Mouse (Mus musculus): ENCODE measurements at regions not wholly inside any gene's neighbourhood (a gene's known extent, or its start where the extent isn't known, plus 50 kb on each side); places are given as distances from the start of the nearest gene placed in this dataset.

- DNase-seq (ENCODE audit: low spot score in 2 of 2) = no peak
- intact Hi-C loops (cut with DNase I) = no loop called here
Observed at GRCm38 (mm10) chr11:117586063-117586462, 68.0 kb upstream of the Tnrc6c start.

GRCm38 (mm10) chr11:117586857-117587425 lies 67.1 kb upstream of the Tnrc6c start:
- intact Hi-C loops (cut with DNase I) = no loop called here
- no peak for DNase-seq (ENCODE audit: low spot score in 2 of 2)

GRCm38 (mm10) chr11:117589006-117589405 lies 65.1 kb upstream of the Tnrc6c start:
- intact Hi-C loops (cut with DNase I) = no loop called here
- DNase-seq (ENCODE audit: low spot score in 2 of 2) = no peak

- intact Hi-C loops (cut with DNase I) = no loop called here
- no peak for DNase-seq (ENCODE audit: low spot score in 2 of 2)
Observed at GRCm38 (mm10) chr11:117589422-117589821, 64.7 kb upstream of the Tnrc6c start.

DNA sequence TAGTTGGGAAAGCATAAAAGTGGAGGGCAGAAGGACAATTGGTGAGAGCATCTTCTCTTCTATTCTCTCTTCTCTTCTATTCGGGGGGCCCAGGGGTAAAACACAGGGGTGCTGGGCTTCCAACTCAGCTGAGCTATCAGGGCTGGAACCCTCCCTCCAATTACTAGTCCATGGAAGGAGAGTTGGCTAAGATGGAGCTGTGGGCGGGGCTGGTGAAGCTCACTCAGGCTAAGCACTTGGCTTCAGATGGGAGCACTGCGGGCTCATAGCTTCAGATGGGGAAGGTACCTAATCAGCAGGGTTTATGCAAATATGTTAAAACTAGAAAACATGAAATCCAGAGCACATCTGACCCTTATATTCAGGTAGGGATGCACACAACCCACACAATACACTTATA lies 61.5 kb upstream of the Tnrc6c start:
- no peak for DNase-seq (ENCODE audit: low spot score in 2 of 2)
- intact Hi-C loops (cut with DNase I) = no loop called here

- DNase-seq (ENCODE audit: low spot score in 2 of 2) = no peak
- intact Hi-C loops (cut with DNase I) = no loop called here
Observed at GRCm38 (mm10) chr11:117596201-117596600, 57.9 kb upstream of the Tnrc6c start.

GRCm38 (mm10) chr11:117597754-117598153 lies 56.3 kb upstream of the Tnrc6c start:
- no peak for DNase-seq (ENCODE audit: low spot score in 2 of 2)
- intact Hi-C loops (cut with DNase I) = no loop called here

DNA sequence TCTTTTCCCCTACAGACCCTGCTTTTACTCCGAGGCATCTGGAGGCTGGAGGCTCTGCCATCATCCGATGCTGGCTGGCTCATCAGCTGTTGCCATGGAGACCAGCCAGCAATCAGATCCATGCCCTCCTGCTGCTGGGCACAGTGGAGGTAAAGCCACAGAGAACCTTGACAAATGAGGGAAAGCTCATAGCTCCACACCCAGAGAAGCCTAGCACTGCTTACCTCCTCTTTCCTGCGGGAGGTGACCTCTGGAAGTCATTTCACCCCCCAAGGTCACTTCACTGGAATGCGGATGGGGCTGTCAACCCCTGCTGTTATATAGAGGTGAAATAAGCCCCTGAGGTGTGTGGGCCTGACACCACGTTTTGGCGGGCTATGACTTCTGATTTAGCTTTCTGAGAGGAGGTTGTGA lies 55.9 kb upstream of the Tnrc6c start:
- peak; percentile 59 to 66 for DNase-seq (ENCODE audit: low spot score in 2 of 2)
- intact Hi-C loops (cut with DNase I) = no loop called here

GRCm38 (mm10) chr11:117598610-117599009 lies 55.5 kb upstream of the Tnrc6c start:
- intact Hi-C loops (cut with DNase I) = no loop called here
- DNase-seq (ENCODE audit: low spot score in 2 of 2) = peak; percentile 27 to 39

- intact Hi-C loops (cut with DNase I) = no loop called here
- no peak for DNase-seq (ENCODE audit: low spot score in 2 of 2)
Observed at GRCm38 (mm10) chr11:117599049-117599787, 54.9 kb upstream of the Tnrc6c start.

DNA sequence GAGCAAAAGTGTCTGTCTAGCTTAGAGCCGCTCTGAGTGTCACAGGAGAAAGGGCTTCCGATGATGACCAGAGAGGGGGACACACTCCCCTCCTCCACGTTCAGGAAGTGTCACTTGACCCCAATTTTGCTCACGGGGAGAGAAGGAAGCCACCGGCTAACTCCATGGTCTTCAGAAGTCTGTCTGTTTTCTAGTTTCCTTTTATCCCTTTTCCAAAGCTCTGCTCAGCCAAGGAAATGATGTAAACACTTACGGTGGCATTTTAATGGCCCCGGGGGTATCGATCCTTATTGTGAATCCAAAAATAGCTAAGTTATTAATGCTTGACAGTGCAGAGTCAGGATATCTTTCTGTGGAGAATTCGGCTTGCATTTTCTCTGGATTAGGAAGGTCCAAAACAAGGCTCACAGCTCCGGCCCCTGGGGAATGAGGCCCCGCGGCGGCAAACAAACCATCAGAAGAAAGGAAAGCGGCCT lies 54.3 kb upstream of the Tnrc6c start:
- DNase-seq (ENCODE audit: low spot score in 2 of 2) = no peak
- intact Hi-C loops (cut with DNase I) = no loop called here

DNA sequence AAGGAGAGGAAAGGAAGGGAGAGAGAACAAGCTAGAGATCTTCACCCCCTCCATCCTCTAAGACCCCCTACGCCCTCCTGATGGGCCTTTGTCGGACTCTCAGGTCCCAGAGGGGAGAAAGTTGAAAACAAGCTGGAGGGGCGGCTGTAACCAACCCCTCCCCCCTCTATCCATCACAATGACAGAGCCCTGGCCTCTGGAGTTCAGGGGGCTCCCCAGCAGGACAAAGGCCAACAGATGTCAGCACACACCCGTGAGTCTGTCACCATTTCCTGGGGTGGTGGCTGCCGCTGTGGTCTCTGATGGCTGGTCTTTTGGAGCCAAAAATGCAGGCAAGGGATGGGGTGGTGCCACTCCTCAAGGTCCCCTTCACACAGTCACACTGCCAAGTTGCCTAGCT lies 52.9 kb upstream of the Tnrc6c start:
- intact Hi-C loops (cut with DNase I) = no loop called here
- no peak for DNase-seq (ENCODE audit: low spot score in 2 of 2)

- DNase-seq (ENCODE audit: low spot score in 2 of 2) = no peak
- intact Hi-C loops (cut with DNase I) = no loop called here
Observed at GRCm38 (mm10) chr11:117604019-117604418, 50.1 kb upstream of the Tnrc6c start.

Measured in left cerebral cortex, postnatal 14 days (tissue).